Mouse (Mus musculus): ENCODE measurements at regions not wholly inside any gene's neighbourhood (a gene's known extent, or its start where the extent isn't known, plus 50 kb on each side); places are given as distances from the start of the nearest gene placed in this dataset.

GRCm38 (mm10) chr1:185726324-185726723, 271.7 kb downstream of the Slc30a10 start:
- Histone ChIP-seq H3K4me3 (ENCODE audit: low read length) (no peak overlapping the region), H3K4me2 (ENCODE audit: low read depth, low read length) (no peak overlapping the region), H3K9me3 (replicated peaks; ENCODE audit: control insufficient read depth, low read length) (no peaks in the 10 kb centered on the region), H3K4me1 (ENCODE audit: control insufficient read depth, insufficient read depth, low read length) (peaks cover 16% of the 10 kb centered on the region), H3K27me3 (ENCODE audit: control insufficient read depth, insufficient read depth, low read length) (no peaks in the 10 kb centered on the region), H3K27ac (ENCODE audit: low read length) (no peak overlapping the region), H3K9ac (ENCODE audit: low read length) (no peak overlapping the region), H3K36me3 (ENCODE audit: control insufficient read depth, insufficient read depth) (no peaks in the 10 kb centered on the region)
- no peak for ATAC-seq (replicated peaks; ENCODE audit: extremely low read depth, insufficient read depth, low FRiP score)
- WGBS = 76% methylated on average over 2 of the region's 2 CpGs

GRCm38 (mm10) chr1:185726811-185727210, 272.2 kb downstream of the Slc30a10 start:
- H3K27me3 ChIP-seq (ENCODE audit: control insufficient read depth, insufficient read depth, low read length) = no peaks in the 10 kb centered on the region
- no peaks in the 10 kb centered on the region for H3K9me3 ChIP-seq (replicated peaks; ENCODE audit: control insufficient read depth, low read length)
- no peak overlapping the region for H3K4me2 ChIP-seq (ENCODE audit: low read depth, low read length)
- H3K27ac ChIP-seq (ENCODE audit: low read length) = no peak overlapping the region
- no peak overlapping the region for H3K4me3 ChIP-seq (ENCODE audit: low read length)
- H3K36me3 ChIP-seq (ENCODE audit: control insufficient read depth, insufficient read depth) = no peaks in the 10 kb centered on the region
- H3K9ac ChIP-seq (ENCODE audit: low read length) = no peak overlapping the region
- peaks cover 16% of the 10 kb centered on the region for H3K4me1 ChIP-seq (ENCODE audit: control insufficient read depth, insufficient read depth, low read length)
- no peak for ATAC-seq (replicated peaks; ENCODE audit: extremely low read depth, insufficient read depth, low FRiP score)

GRCm38 (mm10) chr1:185727749-185728148, 273.1 kb downstream of the Slc30a10 start:
- Histone ChIP-seq H3K9me3 (replicated peaks; ENCODE audit: control insufficient read depth, low read length) (no peaks in the 10 kb centered on the region), H3K9ac (ENCODE audit: low read length) (no peak overlapping the region), H3K36me3 (ENCODE audit: control insufficient read depth, insufficient read depth) (no peaks in the 10 kb centered on the region), H3K4me1 (ENCODE audit: control insufficient read depth, insufficient read depth, low read length) (peaks cover 16% of the 10 kb centered on the region), H3K27me3 (ENCODE audit: control insufficient read depth, insufficient read depth, low read length) (no peaks in the 10 kb centered on the region; the same call in 1 of the 2 replicates), H3K27ac (ENCODE audit: low read length) (peak overlapping the region; percentile 60; the same call in 1 of the 2 replicates), H3K4me2 (ENCODE audit: low read depth, low read length) (no peak overlapping the region), H3K4me3 (ENCODE audit: low read length) (no peak overlapping the region)
- 32% methylated on average over 4 of the region's 4 CpGs for WGBS
- ATAC-seq (replicated peaks; ENCODE audit: extremely low read depth, insufficient read depth, low FRiP score) = peak; percentile 89

- 36% methylated on average over 3 of the region's 3 CpGs for WGBS
- no peak overlapping the region for H3K9ac ChIP-seq (ENCODE audit: low read length)
- H3K27ac ChIP-seq (ENCODE audit: low read length) = peak overlapping the region; percentile 60; the same call in 1 of the 2 replicates
- no peaks in the 10 kb centered on the region for H3K36me3 ChIP-seq (ENCODE audit: control insufficient read depth, insufficient read depth)
- no peaks in the 10 kb centered on the region for H3K9me3 ChIP-seq (replicated peaks; ENCODE audit: control insufficient read depth, low read length)
- peaks cover 16% of the 10 kb centered on the region for H3K4me1 ChIP-seq (ENCODE audit: control insufficient read depth, insufficient read depth, low read length)
- no peaks in the 10 kb centered on the region; the same call in 1 of the 2 replicates for H3K27me3 ChIP-seq (ENCODE audit: control insufficient read depth, insufficient read depth, low read length)
- no peak for ATAC-seq (replicated peaks; ENCODE audit: extremely low read depth, insufficient read depth, low FRiP score)
- H3K4me2 ChIP-seq (ENCODE audit: low read depth, low read length) = no peak overlapping the region
- no peak overlapping the region for H3K4me3 ChIP-seq (ENCODE audit: low read length)
Measured at GRCm38 (mm10) chr1:185728406-185728805, 273.8 kb downstream of the Slc30a10 start.

- Histone ChIP-seq H3K27ac (ENCODE audit: low read length) (no peak overlapping the region), H3K9me3 (replicated peaks; ENCODE audit: control insufficient read depth, low read length) (no peaks in the 10 kb centered on the region), H3K27me3 (ENCODE audit: control insufficient read depth, insufficient read depth, low read length) (no peaks in the 10 kb centered on the region; the same call in 1 of the 2 replicates), H3K4me3 (ENCODE audit: low read length) (no peak overlapping the region), H3K9ac (ENCODE audit: low read length) (no peak overlapping the region), H3K4me2 (ENCODE audit: low read depth, low read length) (no peak overlapping the region), H3K36me3 (ENCODE audit: control insufficient read depth, insufficient read depth) (no peaks in the 10 kb centered on the region), H3K4me1 (ENCODE audit: control insufficient read depth, insufficient read depth, low read length) (peaks cover 16% of the 10 kb centered on the region)
- 37% methylated on average over 9 of the region's 9 CpGs for whole genome bisulfite sequencing
- no peak for ATAC-seq (replicated peaks; ENCODE audit: extremely low read depth, insufficient read depth, low FRiP score)
Measured at GRCm38 (mm10) chr1:185731062-185731461, 276.4 kb downstream of the Slc30a10 start.

GRCm38 (mm10) chr1:185736773-185737172, 282.1 kb downstream of the Slc30a10 start:
- Histone ChIP-seq H3K4me3 (ENCODE audit: low read length) (no peak overlapping the region), H3K27me3 (ENCODE audit: control insufficient read depth, insufficient read depth, low read length) (no peaks in the 10 kb centered on the region; the same call in 1 of the 2 replicates), H3K27ac (ENCODE audit: low read length) (no peak overlapping the region), H3K4me1 (ENCODE audit: control insufficient read depth, insufficient read depth, low read length) (no peaks in the 10 kb centered on the region; the same call in 1 of the 2 replicates), H3K9ac (ENCODE audit: low read length) (no peak overlapping the region), H3K4me2 (ENCODE audit: low read depth, low read length) (no peak overlapping the region), H3K9me3 (replicated peaks; ENCODE audit: control insufficient read depth, low read length) (no peaks in the 10 kb centered on the region), H3K36me3 (ENCODE audit: control insufficient read depth, insufficient read depth) (no peaks in the 10 kb centered on the region)
- 74% methylated on average over 2 of the region's 2 CpGs for WGBS
- no peak for ATAC-seq (replicated peaks; ENCODE audit: extremely low read depth, insufficient read depth, low FRiP score)

GRCm38 (mm10) chr1:185741034-185741890, 286.6 kb downstream of the Slc30a10 start:
- Histone ChIP-seq H3K4me1 (ENCODE audit: control insufficient read depth, insufficient read depth, low read length) (no peaks in the 10 kb centered on the region; the same call in 1 of the 2 replicates), H3K4me3 (ENCODE audit: low read length) (no peak overlapping the region), H3K4me2 (ENCODE audit: low read depth, low read length) (no peak overlapping the region), H3K27ac (ENCODE audit: low read length) (no peak overlapping the region), H3K36me3 (ENCODE audit: control insufficient read depth, insufficient read depth) (no peaks in the 10 kb centered on the region), H3K27me3 (ENCODE audit: control insufficient read depth, insufficient read depth, low read length) (no peaks in the 10 kb centered on the region), H3K9me3 (replicated peaks; ENCODE audit: control insufficient read depth, low read length) (no peaks in the 10 kb centered on the region), H3K9ac (ENCODE audit: low read length) (no peak overlapping the region)
- WGBS = 43% methylated on average over 11 of the region's 11 CpGs
- ATAC-seq (replicated peaks; ENCODE audit: extremely low read depth, insufficient read depth, low FRiP score) = no peak

- Histone ChIP-seq H3K4me2 (ENCODE audit: low read depth, low read length) (no peak overlapping the region), H3K27me3 (ENCODE audit: control insufficient read depth, insufficient read depth, low read length) (no peaks in the 10 kb centered on the region), H3K4me3 (ENCODE audit: low read length) (no peak overlapping the region), H3K4me1 (ENCODE audit: control insufficient read depth, insufficient read depth, low read length) (no peaks in the 10 kb centered on the region), H3K9me3 (replicated peaks; ENCODE audit: control insufficient read depth, low read length) (no peaks in the 10 kb centered on the region), H3K36me3 (ENCODE audit: control insufficient read depth, insufficient read depth) (no peaks in the 10 kb centered on the region), H3K27ac (ENCODE audit: low read length) (no peak overlapping the region), H3K9ac (ENCODE audit: low read length) (no peak overlapping the region)
- no peak for ATAC-seq (replicated peaks; ENCODE audit: extremely low read depth, insufficient read depth, low FRiP score)
- WGBS = 8% methylated on average over 2 of the region's 2 CpGs
Measured at GRCm38 (mm10) chr1:185749251-185749650, 294.6 kb downstream of the Slc30a10 start.

- no peak for ATAC-seq (replicated peaks; ENCODE audit: extremely low read depth, insufficient read depth, low FRiP score)
- Histone ChIP-seq H3K4me2 (ENCODE audit: low read depth, low read length) (no peak overlapping the region), H3K36me3 (ENCODE audit: control insufficient read depth, insufficient read depth) (no peaks in the 10 kb centered on the region), H3K4me1 (ENCODE audit: control insufficient read depth, insufficient read depth, low read length) (no peaks in the 10 kb centered on the region), H3K4me3 (ENCODE audit: low read length) (no peak overlapping the region), H3K27me3 (ENCODE audit: control insufficient read depth, insufficient read depth, low read length) (no peaks in the 10 kb centered on the region), H3K9me3 (replicated peaks; ENCODE audit: control insufficient read depth, low read length) (no peaks in the 10 kb centered on the region), H3K27ac (ENCODE audit: low read length) (no peak overlapping the region), H3K9ac (ENCODE audit: low read length) (no peak overlapping the region)
- 77% methylated on average over 13 of the region's 13 CpGs for WGBS
Measured at GRCm38 (mm10) chr1:185754486-185755290, 300.0 kb downstream of the Slc30a10 start.
